Mouse (Mus musculus) embryo, embryonic 10.5 days (tissue): ENCODE data around the gene Mob1b.
A peak's percentile ranks its signal among the peaks of the same experiment; 100 is the strongest.
"Not testable (repeated sequence)": the region's sequence is repeated elsewhere in the genome, so short reads cannot be mapped to it uniquely, and the experiment has no call there.

Experiments used
- DNase-seq: peaks from one replicate; pipeline ENCODE4 v3.0.0-alpha.2; 2015; ENCODE audit warnings: low spot score

The Mob1b gene

DNA sequence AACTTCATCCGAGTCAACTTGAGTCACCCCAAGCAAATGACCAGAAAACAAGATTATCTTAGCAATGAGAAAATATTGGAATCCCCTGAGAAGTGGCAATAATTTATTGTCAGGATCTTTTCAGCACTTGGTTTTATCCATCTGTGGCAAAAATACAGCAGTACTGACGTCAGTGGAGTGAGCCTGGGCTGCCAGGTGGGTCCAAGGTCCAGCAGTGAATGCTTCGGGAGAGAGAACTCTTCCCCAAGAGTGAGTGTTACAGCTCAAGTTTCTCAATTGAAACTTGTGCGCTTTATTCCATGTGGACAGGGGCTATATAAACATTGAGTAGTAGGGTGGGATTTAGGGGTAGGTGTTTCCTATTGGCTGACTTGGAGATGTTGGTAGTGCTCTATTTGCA, 18.6 kb upstream of the Mob1b start:
- no peak for DNase-seq

DNA sequence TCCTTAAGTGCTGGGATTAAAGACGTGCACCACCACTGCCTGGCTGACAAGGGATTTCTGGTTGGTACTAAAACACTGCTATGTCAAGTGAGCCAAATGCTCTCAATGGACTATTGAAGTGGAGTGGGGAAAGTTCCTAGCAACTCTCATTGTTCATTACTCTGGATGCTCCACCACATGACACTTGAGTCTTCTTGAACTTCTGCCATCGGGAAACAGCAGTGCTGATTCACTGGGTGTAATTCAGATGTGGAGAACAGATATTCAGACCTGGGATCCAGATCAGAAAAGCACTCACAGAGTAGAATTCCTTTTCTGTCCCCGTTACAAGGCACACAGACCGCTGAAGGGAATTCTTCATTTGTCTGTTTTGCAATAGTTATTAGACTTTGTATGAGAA, 17.1 kb upstream of the Mob1b start:
- no peak for DNase-seq

DNA sequence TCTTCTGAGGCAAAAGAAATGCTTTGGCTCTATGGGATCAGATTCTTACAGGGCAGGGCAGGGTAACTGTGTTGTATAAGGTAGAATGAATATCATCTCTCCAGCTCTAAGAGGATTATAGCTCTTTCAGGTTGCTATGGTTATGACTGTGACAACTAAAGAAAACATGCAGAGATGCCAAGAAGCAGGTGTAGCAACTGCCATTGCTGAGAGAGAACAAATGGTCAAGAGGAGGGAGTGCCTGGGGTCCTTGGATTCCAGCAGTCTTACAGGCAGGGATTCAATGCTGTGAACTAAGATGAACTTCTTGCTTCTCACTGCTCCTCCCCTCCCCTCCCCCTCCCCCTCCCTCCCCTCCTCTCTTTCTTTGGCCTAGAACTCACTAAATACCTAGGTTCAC, 9.5 kb upstream of the Mob1b start:
- peak; percentile 19 for DNase-seq

DNA sequence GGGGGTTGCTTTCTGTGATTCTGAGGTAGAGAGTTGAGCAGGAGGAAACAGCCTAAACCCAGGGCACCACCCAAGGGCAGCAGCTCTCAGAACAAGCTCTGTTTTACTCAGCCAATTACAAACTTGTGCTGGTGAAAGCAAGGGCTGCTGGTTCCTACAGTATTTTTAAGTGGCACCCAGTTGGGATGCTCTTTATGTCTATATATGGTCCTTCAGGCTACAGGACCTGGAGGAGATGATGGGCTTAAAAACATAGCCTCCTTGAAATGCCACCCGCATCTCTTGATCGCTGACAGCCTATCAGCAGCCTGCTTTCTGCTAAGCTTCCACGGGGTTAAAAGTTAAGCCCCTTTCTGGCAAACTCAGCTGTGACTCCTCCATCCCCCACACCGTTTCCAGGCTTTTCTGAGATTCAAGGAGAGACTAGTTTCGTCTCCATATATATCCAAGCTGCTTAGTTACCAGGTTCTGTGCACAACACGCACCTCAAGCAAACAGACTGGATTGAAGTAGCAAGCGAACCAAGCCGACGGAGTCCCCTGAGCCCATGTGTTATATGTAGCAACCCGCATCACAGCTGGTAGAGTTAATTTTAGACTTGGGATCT, 8.9 kb upstream of the Mob1b start:
- DNase-seq = peak; percentile 55

DNA sequence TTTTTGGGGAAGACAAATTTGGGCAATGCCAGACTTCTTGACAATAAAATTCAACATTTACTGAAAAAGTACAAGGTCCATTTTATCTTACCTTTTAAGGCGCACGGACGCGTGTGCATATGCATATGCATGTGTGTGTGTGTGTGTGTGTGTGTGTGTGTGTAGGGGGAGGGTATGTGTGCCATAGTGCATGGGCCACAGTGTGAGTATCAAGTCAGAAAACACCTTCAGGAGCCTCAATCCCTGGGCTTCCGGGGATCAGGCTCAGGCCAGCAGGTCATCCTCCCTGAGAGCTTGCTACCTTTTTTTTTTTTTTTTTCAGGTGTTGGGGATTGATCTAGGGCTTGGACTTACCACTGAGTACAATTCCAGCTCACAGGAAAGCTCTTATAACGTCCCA, 8.3 kb upstream of the Mob1b start:
- DNase-seq = no peak

DNA sequence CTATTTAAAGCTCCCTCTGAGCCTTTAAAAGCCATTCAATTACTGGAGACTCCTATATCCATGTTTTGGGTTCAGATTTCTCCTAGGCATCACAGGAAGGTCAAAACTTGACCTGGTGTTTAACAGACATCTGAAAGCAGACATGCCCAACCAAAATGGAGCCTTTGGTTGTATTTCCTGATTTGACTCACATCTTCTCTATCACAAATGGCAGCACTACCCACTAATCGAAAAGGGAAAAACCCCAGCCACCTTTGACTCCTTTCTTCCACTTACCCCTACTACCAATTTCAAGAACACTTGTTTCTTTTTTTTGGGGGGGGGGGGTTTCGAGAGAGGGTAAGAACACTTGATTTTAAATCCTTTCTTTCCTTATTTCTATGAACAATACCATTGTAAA, 3.7 kb upstream of the Mob1b start:
- no peak for DNase-seq

DNA sequence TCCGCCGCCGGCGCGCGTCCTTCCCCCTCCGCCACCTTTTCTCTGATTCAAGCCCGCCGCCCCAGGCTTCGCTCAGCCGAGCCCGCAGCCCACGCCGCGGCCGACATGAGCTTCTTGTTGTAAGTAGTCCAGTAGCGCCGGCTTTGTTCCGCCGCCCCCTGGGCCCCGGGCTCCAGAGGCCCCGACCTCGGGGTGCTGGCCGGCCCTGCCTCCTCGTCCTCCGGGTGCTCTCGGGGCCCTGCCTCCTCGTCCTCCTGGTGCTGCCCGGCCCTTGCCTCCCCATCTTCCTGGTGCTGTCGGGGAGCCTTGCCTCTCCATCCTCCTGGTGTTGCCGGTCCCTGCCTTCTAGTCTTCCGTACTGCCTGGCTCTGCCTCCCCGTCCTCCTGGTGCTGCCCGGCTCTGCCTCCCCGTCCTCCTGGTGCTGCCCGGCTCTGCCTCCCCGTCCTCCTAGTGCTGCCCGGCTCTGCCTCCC, 384 bp downstream of the Mob1b start:
- no peak for DNase-seq

DNA sequence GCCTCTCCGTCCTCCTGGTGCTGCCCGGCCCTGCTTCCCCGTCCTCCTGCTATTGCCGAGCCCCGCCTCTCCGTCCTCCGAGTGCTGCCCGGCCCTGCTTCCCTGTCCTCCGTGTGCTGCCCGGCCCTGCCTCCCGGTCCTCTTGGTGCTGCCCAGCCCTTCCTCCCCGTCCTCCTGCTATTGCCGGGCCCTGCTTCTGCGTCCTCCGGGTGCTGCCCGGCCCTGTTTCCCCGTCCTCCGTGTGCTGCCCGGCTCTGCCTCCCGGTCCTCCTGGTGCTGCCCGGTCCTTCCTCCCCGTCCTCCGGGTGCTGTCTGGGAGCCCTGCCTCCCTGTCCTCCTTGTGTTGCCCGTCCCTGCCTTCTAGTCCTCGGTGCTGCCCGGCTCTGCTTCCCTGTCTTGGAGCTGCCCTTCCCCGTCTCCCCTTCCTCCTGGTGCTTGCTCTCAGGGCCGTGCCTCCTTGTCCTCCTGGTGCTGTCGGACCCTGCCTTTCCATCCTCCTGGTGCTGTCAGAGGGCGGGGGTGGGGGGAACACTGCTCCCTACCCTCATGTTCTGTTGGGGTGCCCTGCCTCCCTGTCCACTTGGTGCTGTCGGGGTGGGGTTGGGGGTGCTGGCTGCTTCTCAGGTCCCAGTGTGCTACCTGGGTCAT, 1.0 kb downstream of the Mob1b start:
- DNase-seq = peak; percentile 23

DNA sequence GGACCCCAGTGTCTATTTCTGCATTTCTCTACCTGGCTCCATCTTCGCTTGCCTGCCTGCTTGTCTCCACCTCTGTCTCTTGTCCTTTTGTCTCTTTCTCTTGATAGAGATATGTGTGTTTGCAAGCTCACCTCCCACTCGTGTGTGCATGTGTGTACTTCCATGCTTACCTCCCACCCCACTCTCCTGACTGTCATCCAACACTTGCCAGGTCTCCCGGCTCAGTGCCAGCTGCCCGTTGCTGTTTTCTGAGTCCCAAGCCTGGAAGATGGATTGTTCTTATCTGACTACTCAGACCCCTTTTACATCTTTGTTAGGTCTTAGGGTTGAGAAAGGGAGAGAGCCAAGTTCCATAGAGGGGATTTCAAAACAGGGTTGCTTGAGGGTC, 1.6 kb downstream of the Mob1b start:
- no peak for DNase-seq

DNA sequence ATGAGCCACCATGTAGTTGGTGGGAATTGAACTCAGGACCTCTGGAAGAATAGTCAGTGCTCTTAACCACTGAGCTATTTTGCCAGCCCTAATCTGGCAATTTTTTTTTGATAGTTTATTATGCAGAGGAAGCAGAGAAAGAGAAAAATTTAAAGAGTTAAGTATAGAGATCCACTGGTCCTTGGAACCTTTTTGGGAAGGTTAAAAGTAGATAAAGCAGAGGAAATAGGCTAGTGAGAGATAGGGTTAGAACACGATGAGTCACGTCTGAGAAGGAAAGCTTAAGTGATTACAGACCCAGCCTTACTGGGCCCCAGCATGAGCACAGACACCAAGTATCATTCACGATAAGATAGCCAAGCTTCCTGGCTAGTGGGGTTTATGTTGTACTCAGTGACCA, 3.4 kb downstream of the Mob1b start:
- no peak for DNase-seq

DNA sequence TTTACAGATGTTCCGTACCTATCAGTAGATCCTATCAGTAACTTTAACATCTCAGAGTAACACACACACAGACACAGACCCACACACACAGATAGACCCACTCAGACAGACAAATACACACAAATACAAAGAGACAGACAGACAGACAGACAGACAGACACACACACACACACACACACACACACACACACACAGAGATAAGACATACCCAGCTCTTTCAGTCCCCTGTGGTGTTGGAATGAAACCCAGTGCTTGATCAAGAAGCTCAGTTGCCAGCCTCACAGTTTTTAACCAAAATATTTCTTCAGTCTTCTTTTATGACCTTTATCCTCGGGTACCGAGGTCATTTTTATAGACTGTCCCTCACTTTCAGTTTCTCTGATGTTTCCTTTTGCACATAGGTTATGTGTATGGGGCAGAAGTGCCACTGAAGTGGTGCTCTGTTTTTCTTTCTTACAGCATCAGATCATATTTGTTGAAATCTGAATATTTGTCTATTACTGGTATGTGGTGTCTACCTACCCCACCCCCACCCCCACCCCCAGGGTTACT, 7.0 kb downstream of the Mob1b start:
- DNase-seq = no peak

DNA sequence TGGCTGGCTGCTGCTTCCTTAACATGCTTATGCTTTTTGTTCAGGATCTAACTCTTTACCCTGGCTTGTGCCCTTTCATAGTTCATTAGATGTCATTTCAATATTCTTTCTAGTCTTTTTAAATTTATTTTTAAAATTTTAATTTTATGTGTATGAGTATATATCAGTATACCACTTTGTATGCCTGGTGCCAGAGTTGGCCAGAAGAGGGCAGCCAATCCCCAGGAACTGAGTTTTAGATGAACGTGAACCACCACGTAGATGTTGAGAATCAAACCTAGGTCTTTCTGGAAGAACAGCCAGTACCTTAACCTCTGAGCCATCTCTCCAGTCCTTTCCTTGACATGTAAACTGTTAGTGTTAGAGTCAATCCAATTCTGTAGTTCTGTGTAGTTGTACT, 14.1 kb downstream of the Mob1b start:
- no peak for DNase-seq

DNA sequence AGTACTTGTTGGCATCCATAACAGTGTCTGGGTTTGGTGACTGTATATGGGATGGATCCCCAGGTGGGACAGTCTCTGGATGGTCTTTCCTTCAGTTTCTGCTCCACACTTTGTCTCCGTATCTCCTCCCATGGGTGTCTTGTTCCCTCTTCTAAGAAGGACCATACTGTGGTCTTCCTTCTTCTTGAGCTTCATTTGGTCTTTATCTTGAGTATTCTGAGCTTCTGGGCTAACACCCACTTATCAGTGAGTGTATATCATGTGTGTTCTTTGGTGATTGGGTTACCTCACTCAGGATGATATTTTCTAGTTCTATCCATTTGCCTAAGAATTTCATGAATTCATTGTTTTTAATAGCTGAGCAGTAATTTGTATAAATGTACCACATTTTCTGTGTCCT, 20.4 kb downstream of the Mob1b start:
- DNase-seq = not testable (repeated sequence)

DNA sequence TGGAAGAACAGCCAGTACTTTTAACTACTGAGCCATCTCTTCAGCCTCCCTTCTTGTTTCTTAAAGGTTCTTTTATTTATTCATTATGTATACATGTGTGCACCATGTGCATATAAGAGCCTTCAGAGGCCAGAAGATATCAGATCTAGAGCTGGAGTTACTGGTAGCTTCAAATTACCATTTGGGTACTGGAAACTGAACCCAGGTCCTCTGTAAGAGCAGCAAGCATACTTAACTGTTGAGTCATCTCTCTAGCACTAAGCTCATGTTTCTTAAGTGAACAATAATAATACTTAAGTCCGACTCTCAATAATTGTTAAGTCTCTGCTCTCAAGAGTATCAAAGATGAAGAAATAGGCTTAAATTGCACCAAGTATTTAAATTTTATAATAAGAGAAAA, 27.1 kb downstream of the Mob1b start:
- no peak for DNase-seq

DNA sequence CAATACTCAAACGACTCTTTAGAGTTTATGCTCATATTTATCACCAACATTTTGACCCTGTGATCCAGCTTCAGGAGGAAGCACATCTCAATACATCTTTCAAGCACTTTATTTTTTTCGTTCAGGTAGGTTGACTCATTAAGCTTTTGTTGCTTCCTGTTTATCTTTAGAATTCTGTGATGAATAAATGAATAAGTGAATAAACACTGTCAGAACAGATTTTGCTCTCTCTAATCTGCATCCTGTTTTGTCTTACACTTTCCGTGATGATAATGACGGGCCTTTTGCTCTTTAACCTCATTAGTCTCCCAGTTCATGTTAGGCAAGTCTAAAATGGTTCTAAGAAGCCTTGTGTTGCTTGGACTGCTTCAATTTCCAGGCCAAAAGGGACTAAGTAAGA, 32.5 kb downstream of the Mob1b start:
- DNase-seq = no peak

DNA sequence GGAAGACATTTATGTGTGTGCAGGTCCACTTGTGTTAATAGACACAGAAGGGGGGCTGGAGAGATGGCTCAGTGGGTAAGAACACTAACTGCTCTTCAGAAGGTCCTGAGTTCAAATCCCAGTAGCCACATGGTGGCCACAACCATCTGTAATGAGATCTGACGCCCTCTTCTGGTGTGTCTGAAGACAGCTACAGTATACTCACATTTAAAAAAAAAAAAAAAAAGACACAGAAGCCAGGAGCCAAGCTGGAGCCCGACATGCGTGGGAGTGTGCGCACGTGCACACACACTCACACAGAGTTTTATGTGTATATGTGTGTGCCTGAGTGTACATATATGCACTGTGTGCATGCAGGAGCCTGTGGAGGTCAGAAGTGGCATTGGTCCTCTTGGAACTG, 42.0 kb downstream of the Mob1b start:
- DNase-seq = no peak

DNA sequence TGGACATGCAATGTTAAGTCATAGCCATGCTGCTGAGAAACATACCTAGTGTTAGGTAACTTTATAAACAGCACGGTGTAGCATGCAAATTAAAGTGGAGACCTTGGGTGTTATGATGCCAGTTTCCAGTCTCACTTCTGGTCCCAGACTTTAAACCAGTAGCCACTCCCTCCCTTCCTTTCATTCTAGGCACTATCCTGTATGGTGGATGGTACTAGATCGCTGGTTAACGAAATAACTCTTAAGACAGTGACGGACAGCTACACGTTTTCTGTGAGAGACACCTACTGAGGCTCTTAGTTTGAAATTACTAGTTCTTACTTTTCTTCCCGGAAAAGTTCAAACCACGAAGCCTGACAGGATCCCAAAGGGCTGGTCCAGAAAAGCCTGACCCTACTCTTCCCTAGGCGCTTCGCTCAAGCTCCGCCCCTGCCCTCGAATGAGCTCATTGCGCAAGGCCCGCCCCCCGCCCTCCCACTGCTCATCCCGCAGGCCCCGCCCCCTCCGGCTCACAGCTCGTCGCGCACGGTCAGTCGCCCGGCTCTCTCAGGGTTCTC, 43.9 kb downstream of the Mob1b start:
- DNase-seq = no peak

DNA sequence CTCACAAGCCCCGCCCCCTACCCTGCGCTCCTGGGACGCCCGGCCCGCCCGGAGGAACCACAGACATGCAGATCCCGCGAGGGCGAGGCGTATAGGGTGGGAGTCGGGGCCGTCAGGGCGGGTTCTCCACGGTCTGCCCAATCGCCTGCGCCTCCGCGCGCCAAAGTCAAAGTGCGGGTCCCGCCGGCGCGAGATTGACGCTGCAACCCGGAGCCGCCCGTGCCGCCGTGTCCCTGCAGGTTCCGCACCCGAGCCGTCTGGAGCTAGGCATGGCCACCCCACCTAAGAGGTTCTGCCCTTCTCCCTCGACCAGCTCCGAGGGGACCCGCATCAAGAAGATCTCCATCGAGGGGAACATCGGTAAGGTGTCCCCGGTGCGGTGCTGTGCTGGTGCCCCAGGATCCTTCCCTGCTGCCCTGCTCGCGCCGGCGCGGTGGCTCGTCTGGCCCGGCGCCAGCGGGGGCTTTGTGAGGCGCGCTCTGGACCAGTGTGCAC, 44.4 kb downstream of the Mob1b start, which contains the start of gene Dck:
Gene Dck (plus strand): TSS at position 10 of the 495 bp plus-strand sequence.
- peak; percentile 100 for DNase-seq

DNA sequence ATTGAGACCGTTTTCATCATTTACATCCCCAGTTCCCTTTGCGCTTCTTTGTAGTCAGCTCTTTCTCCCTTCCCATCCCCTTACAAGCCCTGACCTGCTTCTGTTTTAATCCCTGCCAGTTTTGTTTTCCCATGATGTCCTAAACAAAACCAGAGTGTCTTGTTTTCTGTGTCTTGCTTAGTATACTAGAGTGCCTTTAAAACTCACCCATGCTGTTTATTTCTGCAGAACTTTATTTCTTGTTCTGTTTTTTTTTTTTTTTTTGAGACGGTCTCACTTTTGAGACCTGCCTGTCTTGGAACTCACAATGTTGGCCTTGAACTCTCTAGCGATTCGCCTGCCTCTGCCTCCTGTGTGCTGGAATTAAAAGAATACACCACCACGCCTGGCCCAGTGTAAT, 44.9 kb downstream of the Mob1b start:
- DNase-seq = no peak

DNA sequence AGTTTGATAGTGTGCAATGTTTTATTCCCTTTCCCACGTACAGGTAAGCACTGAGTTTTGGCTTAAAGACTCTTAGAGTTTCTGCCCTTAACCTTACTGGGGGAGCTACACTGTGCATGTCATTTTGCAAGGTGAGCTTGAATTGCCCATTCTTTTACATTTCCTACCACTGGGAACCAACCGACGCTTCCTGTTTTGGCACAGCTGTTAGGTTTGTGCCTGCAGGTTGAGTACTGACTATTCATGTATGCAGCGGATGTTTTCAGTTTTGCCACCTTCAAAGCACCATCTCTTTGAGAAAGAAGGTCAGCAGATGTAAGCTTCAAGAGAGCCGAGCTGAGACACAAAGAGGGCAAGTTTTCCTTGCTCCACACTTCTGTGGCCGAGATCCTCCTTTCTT, 45.5 kb downstream of the Mob1b start:
- peak; percentile 2 for DNase-seq

DNA sequence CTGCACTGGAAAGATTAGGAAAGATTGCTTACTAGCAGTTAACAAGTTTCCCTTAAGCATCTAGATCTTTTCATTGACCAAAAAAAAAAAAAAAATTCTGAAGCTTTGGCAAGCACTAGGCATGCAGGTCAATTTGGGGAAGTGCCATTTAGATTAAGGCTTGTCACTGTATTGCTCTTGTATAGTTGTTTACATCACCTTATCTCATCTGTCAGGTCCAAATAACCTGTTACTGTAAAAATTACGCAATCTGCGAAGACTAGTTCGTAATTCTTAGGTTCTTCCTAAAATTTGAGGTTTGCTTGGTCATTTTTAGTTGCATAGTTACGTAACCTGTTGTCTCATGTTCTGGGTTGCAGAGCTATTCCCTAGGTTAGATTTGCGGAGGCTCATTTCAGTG, 46.2 kb downstream of the Mob1b start:
- DNase-seq = no peak

DNA sequence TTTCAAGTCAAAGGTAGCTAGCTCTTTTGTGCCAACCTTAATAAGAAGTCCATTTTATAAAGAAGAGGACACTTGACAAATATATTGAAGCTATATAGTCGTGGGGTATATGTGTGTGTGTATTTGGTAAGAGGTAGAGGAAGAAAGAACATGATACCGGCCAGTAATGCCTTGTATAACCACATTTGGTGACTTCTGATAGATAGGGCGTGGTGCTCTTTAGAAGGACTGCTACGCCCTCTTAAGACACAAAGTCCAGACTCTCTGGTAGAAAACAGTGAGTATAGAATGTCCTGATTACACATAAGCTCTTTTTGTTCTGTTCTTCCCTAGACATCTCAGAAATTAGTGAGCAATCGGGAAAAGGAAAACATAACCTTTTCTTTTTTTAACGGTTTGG, 47.5 kb downstream of the Mob1b start:
- DNase-seq = no peak

DNA sequence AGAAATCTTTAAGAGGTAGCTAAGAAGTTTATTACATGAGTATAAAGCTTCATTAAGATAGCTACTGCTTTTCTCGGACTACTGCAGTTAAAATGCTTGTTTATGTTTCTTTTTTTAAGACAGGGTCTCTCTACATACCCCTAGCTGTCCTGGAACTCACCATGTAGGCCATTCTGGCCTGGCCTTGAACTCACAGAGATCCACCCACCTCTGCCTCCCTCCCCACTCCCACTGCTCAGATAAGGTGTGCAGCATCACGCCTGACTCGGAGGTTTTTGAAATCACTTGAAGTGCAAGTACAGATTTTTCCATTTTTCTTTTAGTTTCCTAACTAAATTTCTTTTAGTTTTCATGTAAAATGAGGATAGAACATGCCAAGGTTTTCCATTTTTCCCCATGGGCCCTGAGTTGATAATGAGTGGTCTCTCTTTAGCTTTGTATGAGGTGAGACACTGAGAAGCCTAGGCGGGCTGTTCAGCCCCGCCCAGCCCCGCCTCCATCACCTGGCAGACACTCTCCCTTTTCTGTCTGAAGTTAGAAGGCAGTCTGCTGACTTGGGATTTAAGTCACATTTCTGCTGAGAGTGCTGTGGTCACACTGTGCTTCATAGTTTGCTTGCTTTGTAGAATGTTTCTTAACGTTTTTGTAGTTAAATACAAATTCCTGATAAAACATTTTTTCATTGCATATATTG, 61.6 kb downstream of the Mob1b start:
- no peak for DNase-seq
